In genomic region chr7:109170441-109170820, GRCm38 (mm10) we compare ENCODE assay signal across 7 mouse cellular contexts. TPM values are rescaled to one million over a fixed set of nuclear protein-coding genes. Genes with fewer than 3 reads are reported as not detected.
DNase-seq lines count a peak whose midpoint lies in the region; ATAC-seq and TF ChIP-seq lines count a peak whose summit lies in the region.

No protein-coding gene starts in this region.

- peak overlapping the region; percentile 95 for H3K4me2 ChIP-seq in embryonic facial prominence, embryonic 12.5 days (replicated peaks)
- peak overlapping the region; percentile 93 for H3K4me2 ChIP-seq in midbrain, embryonic 12.5 days (replicated peaks)

- H3K36me3 ChIP-seq in embryonic facial prominence, embryonic 12.5 days = no peaks in the 10 kb centered on the region
- peaks cover 8% of the 10 kb centered on the region; the same call in 1 of the 2 replicates for H3K36me3 ChIP-seq in limb, embryonic 10.5 days
- no peaks in the 10 kb centered on the region for H3K36me3 ChIP-seq in midbrain, embryonic 12.5 days
- no peaks in the 10 kb centered on the region for H3K36me3 ChIP-seq in spleen, adult 2 months (ENCODE audit: control insufficient read depth, insufficient read depth, low read length)

- H3K9me3 ChIP-seq in embryonic facial prominence, embryonic 12.5 days = no peaks in the 10 kb centered on the region
- no peaks in the 10 kb centered on the region for H3K9me3 ChIP-seq in limb, embryonic 10.5 days (replicated peaks)
- H3K9me3 ChIP-seq in midbrain, embryonic 12.5 days = no peaks in the 10 kb centered on the region

- H3K9ac ChIP-seq in embryonic facial prominence, embryonic 12.5 days = 0 out of 2 replicates have a peak overlapping the region, but pooled peaks have one; percentile 58
- H3K9ac ChIP-seq in midbrain, embryonic 12.5 days (replicated peaks) = peak overlapping the region; percentile 94

- H3K27me3 ChIP-seq in embryonic facial prominence, embryonic 12.5 days = peaks cover 58% of the 10 kb centered on the region
- H3K27me3 ChIP-seq in limb, embryonic 10.5 days (ENCODE audit: low read depth, poor library complexity, severe bottlenecking) = peaks cover 62% of the 10 kb centered on the region
- H3K27me3 ChIP-seq in midbrain, embryonic 12.5 days = peaks cover 26% of the 10 kb centered on the region
- peaks cover 13% of the 10 kb centered on the region for H3K27me3 ChIP-seq in spleen, adult 2 months (ENCODE audit: control insufficient read depth, insufficient read depth, low read length)

- under 1% methylated on average over 17 of the region's 17 CpGs for WGBS in bone marrow, adult 2 months
- 0% methylated on average over 17 of the region's 17 CpGs for WGBS in embryonic facial prominence, embryonic 12.5 days
- WGBS in limb, embryonic 10.5 days = under 1% methylated on average over 17 of the region's 17 CpGs
- WGBS in midbrain, embryonic 12.5 days = under 1% methylated on average over 17 of the region's 17 CpGs
- 2% methylated on average over 17 of the region's 17 CpGs for WGBS in spleen, adult 2 months

- no peak overlapping the region for H3K27ac ChIP-seq in bone marrow, adult 2 months (ENCODE audit: control insufficient read depth, insufficient read depth, low read depth, low read length, poor library complexity)
- H3K27ac ChIP-seq in embryonic facial prominence, embryonic 12.5 days = 0 out of 2 replicates have a peak overlapping the region, but pooled peaks have one; percentile 38
- peak overlapping the region; percentile 91 for H3K27ac ChIP-seq in limb, embryonic 10.5 days
- H3K27ac ChIP-seq in midbrain, embryonic 12.5 days (replicated peaks) = peak overlapping the region; percentile 93
- H3K27ac ChIP-seq in spleen, adult 2 months (ENCODE audit: insufficient read depth, low read length) = no peak overlapping the region

- no peak overlapping the region for H3K4me3 ChIP-seq in bone marrow, adult 2 months (replicated peaks; ENCODE audit: control insufficient read depth, low read depth, low read length)
- peak overlapping the region; percentile 53 for H3K4me3 ChIP-seq in embryonic facial prominence, embryonic 12.5 days
- H3K4me3 ChIP-seq in limb, embryonic 10.5 days = peak overlapping the region; percentile 70
- peak overlapping the region; percentile 80 for H3K4me3 ChIP-seq in midbrain, embryonic 12.5 days
- H3K4me3 ChIP-seq in spleen, adult 2 months (ENCODE audit: extremely low read depth, insufficient read depth, insufficient read length) = no peak overlapping the region

- TF ChIP-seq POLR2A in bone marrow, adult 2 months (IDR thresholded peaks at IDR 0.05; ENCODE audit: borderline replicate concordance, control insufficient read depth, low read depth, low read length) = no peak
- no peak for TF ChIP-seq POLR2A in spleen, adult 2 months (IDR thresholded peaks at IDR 0.05; ENCODE audit: low read depth, low read length)

- H3K4me1 ChIP-seq in bone marrow, adult 2 months (ENCODE audit: control insufficient read depth, insufficient read depth, low read length) = peaks cover under 1% of the 10 kb centered on the region
- peaks cover 13% of the 10 kb centered on the region for H3K4me1 ChIP-seq in embryonic facial prominence, embryonic 12.5 days
- peaks cover 82% of the 10 kb centered on the region for H3K4me1 ChIP-seq in limb, embryonic 10.5 days
- H3K4me1 ChIP-seq in midbrain, embryonic 12.5 days = peaks cover 76% of the 10 kb centered on the region
- peaks cover 3% of the 10 kb centered on the region; the same call in 1 of the 2 replicates for H3K4me1 ChIP-seq in spleen, adult 2 months (ENCODE audit: control insufficient read depth, insufficient read depth, insufficient read length)

- TF ChIP-seq CTCF in bone marrow, adult 2 months (IDR thresholded peaks at IDR 0.05; ENCODE audit: control insufficient read depth, insufficient read depth, low read length) = peak; percentile 76
- peak; percentile 65 for TF ChIP-seq CTCF in spleen, adult 2 months (IDR thresholded peaks at IDR 0.05; ENCODE audit: extremely low read depth, insufficient read depth, insufficient read length, insufficient replicate concordance)

- peak; percentile 78 to 93 for DNase-seq in heart, adult 18-20 months
- DNase-seq in kidney, adult 18-20 months = peak; percentile 84
- DNase-seq in limb, embryonic 10.5 days (ENCODE audit: low spot score) = peak; percentile 96
- peak in 1 of 2 experiments; percentile 25 for DNase-seq in spleen, adult 2 months (ENCODE audit: low read depth in 1 of 2, low spot score in 2 of 2)

- ATAC-seq in embryonic facial prominence, embryonic 12.5 days (ENCODE audit: insufficient number of reproducible peaks, insufficient read depth, low FRiP score, low TSS enrichment) = no peak
- peak; percentile 50 for ATAC-seq in midbrain, embryonic 12.5 days (ENCODE audit: low FRiP score, low read depth)

RNA-seq across cellular contexts. Expression of gene Lmo1, which starts 4.6 kb away (rescaled TPM):
- 4.5 and 7.5 TPM in 2 replicates for polyA plus RNA-seq in bone marrow, adult 2 months (2011; ENCODE audit: insufficient read depth, insufficient read length, low replicate concordance, missing spikeins)
- 20.8 and 21.0 TPM in 2 replicates for polyA plus RNA-seq in embryonic facial prominence, embryonic 12.5 days (2016; fragmentation: Nextera tagmentation; extraction: Ambion mirVana)
- total RNA-seq in heart, adult 18-20 months (2021) = 1 to 10 TPM; 2.6 to 3.5 TPM
- polyA plus RNA-seq in limb, embryonic 10.5 days (2016; fragmentation: Nextera tagmentation; extraction: Ambion mirVana) = 46.7 and 74.5 TPM in 2 replicates
- 149 and 177 TPM in 2 replicates for polyA plus RNA-seq in midbrain, embryonic 12.5 days (2016; fragmentation: Nextera tagmentation; extraction: Ambion mirVana)
- 0.89 and 2.4 TPM in 2 replicates for polyA plus RNA-seq in spleen, adult 2 months (2012; rRNA removed)

Comparison
In these comparisons a context has a peak if more than half of its experiments do, and no peak if none do; other contexts are left out.
1. H3K27ac ChIP-seq: peak in embryonic facial prominence, embryonic 12.5 days (single experiment), limb, embryonic 10.5 days (single experiment) and midbrain, embryonic 12.5 days (single experiment); none in bone marrow, adult 2 months (single experiment) and spleen, adult 2 months (single experiment).
2. H3K4me3 ChIP-seq: peak in embryonic facial prominence, embryonic 12.5 days (single experiment), limb, embryonic 10.5 days (single experiment) and midbrain, embryonic 12.5 days (single experiment); none in bone marrow, adult 2 months (single experiment) and spleen, adult 2 months (single experiment).